Mouse (Mus musculus): ENCODE results near the gene Tmem270.

GRCm38 (mm10) chr5:134951053-134951884 lies 44.7 kb upstream of the Tmem270 start:
- TF ChIP-seq CTCF (IDR thresholded peaks at IDR 0.05) (no peak), POLR2A (IDR thresholded peaks at IDR 0.05; ENCODE audit: insufficient read depth, low read depth, low read length) (no peak), EP300 (IDR thresholded peaks at IDR 0.05; ENCODE audit: insufficient read depth, low read depth, low read length) (no peak)

All from heart, adult 2 months (tissue).